Mouse (Mus musculus): ENCODE data around the gene Camkk1.

DNA sequence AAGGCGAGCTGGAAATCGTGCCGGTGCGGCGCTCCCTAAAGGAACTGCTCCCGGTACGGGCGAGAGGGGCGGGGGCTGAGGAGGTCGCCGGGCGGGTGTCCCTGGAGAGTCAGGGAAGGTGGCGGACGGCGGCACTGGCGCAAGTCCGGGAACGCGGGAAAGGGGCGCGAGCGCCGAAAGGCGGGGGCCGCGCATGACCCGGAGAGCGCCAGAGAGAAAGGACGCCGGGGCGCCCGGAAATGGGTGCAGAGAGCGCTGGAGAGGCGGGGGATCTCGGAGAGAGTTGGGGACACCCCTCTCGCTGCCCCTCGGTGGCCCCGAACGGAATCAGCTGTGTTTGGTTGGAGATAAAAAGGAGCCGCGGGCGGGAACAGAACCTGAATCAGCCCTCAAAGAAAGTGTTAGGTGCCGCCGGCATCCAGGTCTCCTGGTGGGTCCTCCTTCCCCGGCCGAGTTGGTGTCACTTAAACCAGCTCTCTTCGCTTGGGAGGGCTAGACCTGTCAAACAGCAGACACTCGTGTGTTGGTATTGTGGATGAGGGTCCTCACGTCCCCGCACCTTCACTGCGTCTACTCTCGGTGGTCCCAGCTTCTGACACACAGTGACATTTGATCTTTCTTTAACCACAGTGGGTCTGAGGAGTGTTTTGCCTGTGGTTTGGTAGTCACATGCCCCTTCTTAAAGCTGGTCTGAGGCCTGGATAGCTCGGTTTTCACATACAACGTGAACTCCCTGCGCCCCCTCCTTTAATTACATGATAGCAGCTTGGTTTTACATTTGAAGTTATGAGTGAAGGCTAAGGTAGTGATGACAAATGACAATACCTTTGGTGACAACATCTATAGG is 29.4 kb downstream of the Camkk1 start:
- TF ChIP-seq POLR2A (IDR thresholded peaks at IDR 0.05; ENCODE audit: insufficient read depth, low read depth, low read length) (no peak), CTCF (IDR thresholded peaks at IDR 0.05) (no peak)

All from heart, adult 2 months (tissue).